Mouse (Mus musculus): ENCODE data around the gene Klc4. TPM values are rescaled to one million over a fixed set of nuclear protein-coding genes. Genes with fewer than 3 reads are reported as not detected.

Gene Klc4
- polyA plus RNA-seq, 1 experiment: 62.8 TPM

DNA sequence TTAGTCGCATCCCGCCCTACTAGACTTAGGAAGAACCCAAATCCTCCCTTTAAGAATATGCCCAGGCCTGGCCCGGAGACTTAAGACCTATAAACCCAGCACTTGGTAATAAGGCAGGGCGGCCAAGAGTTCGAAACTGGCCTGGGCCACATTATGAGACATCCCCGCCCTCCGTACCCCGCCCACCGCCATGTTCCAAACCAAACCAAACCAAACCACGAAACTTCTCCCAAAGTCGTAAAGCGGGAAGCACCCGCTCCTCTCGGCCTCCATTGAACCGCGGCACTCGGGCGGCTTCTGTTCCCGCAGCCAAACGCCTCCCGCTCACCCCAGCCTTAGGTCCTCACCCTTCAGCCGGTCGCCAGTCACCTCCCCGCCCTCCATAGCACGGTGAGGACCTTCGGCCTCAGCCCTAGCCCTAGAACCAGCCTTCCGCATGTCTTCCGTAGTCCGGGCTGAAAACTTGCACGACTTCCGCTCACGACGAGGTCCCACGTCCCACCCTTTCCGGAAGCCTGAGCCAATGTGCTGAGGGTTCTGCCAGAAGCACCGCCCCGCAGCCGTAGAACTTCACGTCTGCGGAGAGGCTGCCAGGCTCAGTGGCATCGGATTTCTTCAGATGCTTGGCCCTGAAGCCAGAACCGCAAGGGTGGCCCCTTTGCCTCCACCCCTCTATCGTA is 28.2 kb upstream of the Klc4 start, which contains the start of gene Rrp36:
Gene Rrp36 (minus strand): TSS at position 503 of the 680 bp plus-strand sequence.
- peak within 1 kb of the TSS; percentile 82 for H3K4me3 ChIP-seq (ENCODE audit: insufficient read depth, low read depth, low read length)
- peak within 1 kb of the TSS; percentile 43; the same call in 1 of the 2 replicates for H3K27ac ChIP-seq (ENCODE audit: insufficient read depth, low read depth, low read length)
- H3K4me1 ChIP-seq (ENCODE audit: control insufficient read depth, insufficient read depth, low read length): peaks cover 8% of the 10 kb centered on the region; the same call in 1 of the 2 replicates
- no peak for TF ChIP-seq CTCF (conservative IDR thresholded peaks at IDR 0.05; ENCODE audit: insufficient read depth, insufficient read length, low read depth, low read length)
- no peak for TF ChIP-seq POLR2A (IDR thresholded peaks at IDR 0.05; ENCODE audit: low read depth, low read length)
- H3K36me3 ChIP-seq (ENCODE audit: control insufficient read depth, insufficient read depth, low read length): no peaks in the 10 kb centered on the region; the same call in 1 of the 2 replicates
- no peaks in the 10 kb centered on the region for H3K27me3 ChIP-seq (replicated peaks; ENCODE audit: control insufficient read depth, insufficient read depth, low read length)
- DNase-seq: peak; percentile 96
- WGBS: under 1% methylated on average over 43 of the region's 43 CpGs

DNA sequence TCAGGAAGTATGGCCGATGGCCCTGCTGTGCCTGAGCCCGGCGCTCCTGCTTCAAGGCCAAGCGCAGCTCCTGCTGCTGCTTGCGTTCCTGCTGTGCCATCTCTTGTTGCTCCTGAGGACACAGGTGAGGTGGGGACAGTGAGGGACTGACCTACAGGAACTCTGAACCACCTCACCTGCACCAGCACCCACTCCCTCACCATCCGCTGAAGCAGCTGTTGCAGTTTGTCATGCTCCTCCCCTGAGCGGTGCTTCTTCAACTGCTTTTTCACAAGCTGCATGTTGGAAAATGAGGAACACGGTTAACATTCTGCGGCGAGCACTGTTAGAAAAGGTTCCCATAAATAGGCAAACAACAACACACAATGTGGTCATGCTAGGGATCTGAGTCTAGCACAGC is 24.1 kb upstream of the Klc4 start:
- no peak for TF ChIP-seq CTCF (conservative IDR thresholded peaks at IDR 0.05; ENCODE audit: insufficient read depth, insufficient read length, low read depth, low read length)
- no peak for TF ChIP-seq POLR2A (IDR thresholded peaks at IDR 0.05; ENCODE audit: low read depth, low read length)
- Histone ChIP-seq H3K27ac (ENCODE audit: insufficient read depth, low read depth, low read length) (no peak overlapping the region), H3K4me1 (ENCODE audit: control insufficient read depth, insufficient read depth, low read length) (0 out of 2 replicates have a peak, but pooled peaks cover 5% of the 10 kb centered on the region), H3K27me3 (replicated peaks; ENCODE audit: control insufficient read depth, insufficient read depth, low read length) (no peaks in the 10 kb centered on the region), H3K4me3 (ENCODE audit: insufficient read depth, low read depth, low read length) (no peak overlapping the region), H3K36me3 (ENCODE audit: control insufficient read depth, insufficient read depth, low read length) (no peaks in the 10 kb centered on the region)
- DNase-seq: no peak
- 96% methylated on average over 10 of the region's 10 CpGs for WGBS

DNA sequence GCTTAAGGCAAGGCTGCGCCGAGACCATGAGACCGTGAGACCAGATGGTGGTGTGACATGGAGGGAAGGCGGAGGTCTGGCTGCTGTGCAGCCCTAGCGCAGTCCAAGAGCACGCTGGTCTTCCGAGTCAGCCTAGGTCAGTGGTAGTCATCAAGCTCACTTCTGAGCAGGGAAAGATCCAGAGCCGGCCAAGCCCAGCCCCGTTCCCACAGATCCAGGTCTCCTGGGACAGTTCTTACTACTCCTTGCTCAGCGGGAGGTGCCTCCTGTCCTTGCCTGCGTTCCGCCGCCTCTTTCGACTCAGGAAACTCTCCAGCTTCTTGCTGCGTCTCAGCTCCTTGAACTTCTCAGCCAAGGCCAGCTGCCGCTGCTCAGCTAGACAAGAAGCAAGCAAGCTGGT is 21.9 kb upstream of the Klc4 start:
- WGBS: 80% methylated on average over 16 of the region's 16 CpGs
- Histone ChIP-seq H3K27ac (ENCODE audit: insufficient read depth, low read depth, low read length) (no peak overlapping the region), H3K4me3 (ENCODE audit: insufficient read depth, low read depth, low read length) (no peak overlapping the region), H3K27me3 (replicated peaks; ENCODE audit: control insufficient read depth, insufficient read depth, low read length) (no peaks in the 10 kb centered on the region), H3K4me1 (ENCODE audit: control insufficient read depth, insufficient read depth, low read length) (no peaks in the 10 kb centered on the region), H3K36me3 (ENCODE audit: control insufficient read depth, insufficient read depth, low read length) (no peaks in the 10 kb centered on the region)
- DNase-seq: peak; percentile 20
- TF ChIP-seq POLR2A (IDR thresholded peaks at IDR 0.05; ENCODE audit: low read depth, low read length) (no peak), CTCF (conservative IDR thresholded peaks at IDR 0.05; ENCODE audit: insufficient read depth, insufficient read length, low read depth, low read length) (no peak)

DNA sequence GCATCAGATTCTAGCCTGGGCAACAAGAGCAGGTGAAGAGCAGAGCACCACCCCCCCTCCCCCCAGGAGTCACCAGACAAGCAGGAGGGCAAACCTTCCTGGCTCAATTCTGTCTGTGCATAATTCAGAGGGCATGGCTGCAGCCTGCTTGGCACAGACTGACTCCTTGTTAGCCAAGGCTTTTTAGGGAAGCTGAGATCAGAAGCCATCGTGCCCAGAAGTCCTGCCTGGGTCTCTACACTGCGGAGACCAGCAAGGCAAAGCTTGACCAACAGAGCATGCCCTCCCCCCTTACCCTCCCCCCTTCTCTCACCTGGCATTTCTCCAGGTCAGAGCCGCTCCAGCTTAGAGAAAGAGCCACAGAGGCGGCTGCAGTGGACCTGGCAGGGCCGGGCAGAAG is 16.9 kb upstream of the Klc4 start:
- H3K27ac ChIP-seq (ENCODE audit: insufficient read depth, low read depth, low read length): no peak overlapping the region
- peak; percentile 49 for DNase-seq
- H3K36me3 ChIP-seq (ENCODE audit: control insufficient read depth, insufficient read depth, low read length): no peaks in the 10 kb centered on the region
- no peaks in the 10 kb centered on the region for H3K27me3 ChIP-seq (replicated peaks; ENCODE audit: control insufficient read depth, insufficient read depth, low read length)
- WGBS: 30% methylated on average over 5 of the region's 5 CpGs
- H3K4me1 ChIP-seq (ENCODE audit: control insufficient read depth, insufficient read depth, low read length): no peaks in the 10 kb centered on the region
- TF ChIP-seq POLR2A (IDR thresholded peaks at IDR 0.05; ENCODE audit: low read depth, low read length): no peak
- TF ChIP-seq CTCF (conservative IDR thresholded peaks at IDR 0.05; ENCODE audit: insufficient read depth, insufficient read length, low read depth, low read length): no peak
- H3K4me3 ChIP-seq (ENCODE audit: insufficient read depth, low read depth, low read length): no peak overlapping the region

DNA sequence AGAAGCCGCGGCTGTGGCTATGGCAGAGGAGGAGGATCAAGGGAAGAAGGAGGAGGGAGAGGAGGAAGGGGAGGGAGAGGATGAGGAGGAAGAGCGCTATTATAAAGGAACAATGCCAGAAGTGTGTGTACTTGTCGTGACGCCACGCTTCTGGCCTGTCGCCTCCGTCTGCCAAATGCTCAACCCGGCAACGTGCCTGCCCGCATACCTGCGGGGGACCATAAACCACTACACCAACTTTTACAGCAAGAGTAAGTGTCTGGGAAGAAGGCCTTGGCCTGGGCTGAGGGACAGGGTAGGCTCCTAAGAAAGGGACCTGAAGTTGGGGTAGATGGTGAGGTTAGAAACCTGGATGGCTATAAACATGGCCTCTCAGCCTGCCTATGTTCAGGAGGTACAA is 16.2 kb upstream of the Klc4 start:
- TF ChIP-seq POLR2A (IDR thresholded peaks at IDR 0.05; ENCODE audit: low read depth, low read length) (no peak), CTCF (conservative IDR thresholded peaks at IDR 0.05; ENCODE audit: insufficient read depth, insufficient read length, low read depth, low read length) (no peak)
- WGBS: 87% methylated on average over 12 of the region's 12 CpGs
- no peak for DNase-seq
- no peaks in the 10 kb centered on the region for H3K36me3 ChIP-seq (ENCODE audit: control insufficient read depth, insufficient read depth, low read length)
- H3K27ac ChIP-seq (ENCODE audit: insufficient read depth, low read depth, low read length): no peak overlapping the region
- H3K4me1 ChIP-seq (ENCODE audit: control insufficient read depth, insufficient read depth, low read length): no peaks in the 10 kb centered on the region
- H3K27me3 ChIP-seq (replicated peaks; ENCODE audit: control insufficient read depth, insufficient read depth, low read length): no peaks in the 10 kb centered on the region
- H3K4me3 ChIP-seq (ENCODE audit: insufficient read depth, low read depth, low read length): no peak overlapping the region

DNA sequence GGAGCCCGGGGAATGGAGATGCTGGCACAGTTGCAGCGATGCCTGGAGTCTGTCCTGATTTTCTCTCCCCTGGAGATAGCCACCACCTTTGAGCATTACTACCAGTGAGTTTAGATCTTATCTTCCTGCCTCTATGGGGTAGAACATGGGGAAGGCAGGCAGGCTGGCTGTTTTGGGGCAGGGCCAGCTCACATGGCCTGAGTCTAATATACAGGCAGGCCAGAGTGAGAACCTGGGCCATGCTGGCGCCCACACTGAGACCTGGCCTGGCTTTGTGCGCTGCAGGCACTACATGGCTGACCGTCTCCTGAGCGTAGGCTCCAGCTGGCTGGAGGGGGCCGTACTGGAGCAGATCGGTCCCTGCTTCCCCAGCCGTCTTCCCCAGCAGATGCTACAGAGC is 15.5 kb upstream of the Klc4 start:
- H3K4me3 ChIP-seq (ENCODE audit: insufficient read depth, low read depth, low read length): no peak overlapping the region

DNA sequence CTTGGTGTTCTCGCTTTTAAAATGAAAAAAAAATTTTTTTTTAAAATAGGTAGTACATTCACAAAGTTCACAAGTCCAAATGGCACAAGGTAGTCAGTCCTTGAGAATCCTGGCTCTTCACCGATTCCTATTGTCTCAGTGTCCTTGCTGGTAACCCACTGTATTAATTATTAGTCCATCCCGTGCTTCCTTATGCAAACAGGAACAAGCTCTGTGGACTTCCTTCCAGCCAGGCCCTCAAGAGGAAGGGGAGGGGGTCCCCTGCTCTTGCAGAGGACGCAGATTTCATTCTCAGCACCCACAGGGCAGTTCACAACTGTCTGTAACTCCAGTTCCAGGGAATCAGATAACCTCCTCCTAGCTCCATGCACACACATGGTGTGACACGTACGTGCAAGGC is 10.2 kb upstream of the Klc4 start:
- Histone ChIP-seq H3K27me3 (replicated peaks; ENCODE audit: control insufficient read depth, insufficient read depth, low read length) (no peaks in the 10 kb centered on the region), H3K27ac (ENCODE audit: insufficient read depth, low read depth, low read length) (no peak overlapping the region), H3K4me3 (ENCODE audit: insufficient read depth, low read depth, low read length) (no peak overlapping the region), H3K4me1 (ENCODE audit: control insufficient read depth, insufficient read depth, low read length) (peaks cover 2% of the 10 kb centered on the region), H3K36me3 (ENCODE audit: control insufficient read depth, insufficient read depth, low read length) (no peaks in the 10 kb centered on the region)
- TF ChIP-seq POLR2A (IDR thresholded peaks at IDR 0.05; ENCODE audit: low read depth, low read length) (no peak), CTCF (conservative IDR thresholded peaks at IDR 0.05; ENCODE audit: insufficient read depth, insufficient read length, low read depth, low read length) (no peak)
- DNase-seq: peak; percentile 19
- 57% methylated on average over 6 of the region's 6 CpGs for WGBS

More for the DNA sequence above, 15.5 kb upstream of the Klc4 start:
- Histone ChIP-seq H3K36me3 (ENCODE audit: control insufficient read depth, insufficient read depth, low read length) (no peaks in the 10 kb centered on the region), H3K27ac (ENCODE audit: insufficient read depth, low read depth, low read length) (no peak overlapping the region), H3K27me3 (replicated peaks; ENCODE audit: control insufficient read depth, insufficient read depth, low read length) (no peaks in the 10 kb centered on the region), H3K4me1 (ENCODE audit: control insufficient read depth, insufficient read depth, low read length) (no peaks in the 10 kb centered on the region)
- no peak for DNase-seq
- 90% methylated on average over 9 of the region's 9 CpGs for WGBS
- TF ChIP-seq CTCF (conservative IDR thresholded peaks at IDR 0.05; ENCODE audit: insufficient read depth, insufficient read length, low read depth, low read length): no peak
- TF ChIP-seq POLR2A (IDR thresholded peaks at IDR 0.05; ENCODE audit: low read depth, low read length): no peak

Measured in kidney, adult 2 months (tissue).